Mouse (Mus musculus) lung, postnatal 36 days (tissue): ENCODE results near the gene Tmem231.
"Not testable (repeated sequence)": the region's sequence is repeated elsewhere in the genome, so short reads cannot be mapped to it uniquely, and the experiment has no call there.

Experiments used
- DNase-seq: peaks from one replicate; pipeline ENCODE4 v3.0.0; 2022; ENCODE audit warnings: mixed read lengths

Tmem231 gene

DNA sequence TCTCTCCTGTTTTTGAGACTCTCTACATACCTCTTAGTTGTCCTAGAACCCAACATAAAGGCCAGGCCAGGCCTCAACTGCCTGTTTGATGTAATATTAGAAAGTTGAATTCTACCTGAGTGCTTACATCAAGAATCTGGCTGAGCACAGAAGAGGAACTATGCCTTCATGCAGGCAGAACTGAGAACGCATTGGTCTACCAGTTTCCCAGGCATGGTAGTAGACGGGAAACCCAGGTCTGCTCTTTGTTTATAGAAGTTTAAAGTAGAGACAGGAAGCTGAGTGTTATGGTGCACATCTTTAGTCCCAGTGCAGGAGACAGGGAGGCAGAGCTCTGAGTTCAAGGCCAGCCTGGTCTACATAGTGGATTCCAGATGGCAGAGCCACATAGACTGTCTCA, 13.5 kb upstream of the Tmem231 start:
- DNase-seq, result no peak

DNA sequence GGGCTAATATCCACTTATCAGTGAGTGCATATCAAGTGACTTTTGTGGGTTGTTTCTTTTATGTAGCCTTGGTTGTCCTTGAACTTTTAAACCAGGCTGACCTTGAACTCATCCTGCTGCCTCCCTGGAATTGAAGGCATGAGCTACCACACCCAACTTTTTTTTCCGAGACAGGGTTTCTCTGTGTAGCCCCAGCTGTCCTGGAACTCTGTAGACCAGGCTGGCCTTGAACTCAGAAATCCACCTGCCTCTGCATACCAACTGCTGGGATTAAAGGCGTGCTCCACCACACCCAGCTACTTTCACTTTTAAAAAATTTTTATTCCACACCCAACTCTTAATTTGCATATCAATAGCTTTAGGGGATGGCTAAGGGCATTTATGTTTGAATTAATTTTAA, 9.9 kb upstream of the Tmem231 start:
- no peak for DNase-seq

DNA sequence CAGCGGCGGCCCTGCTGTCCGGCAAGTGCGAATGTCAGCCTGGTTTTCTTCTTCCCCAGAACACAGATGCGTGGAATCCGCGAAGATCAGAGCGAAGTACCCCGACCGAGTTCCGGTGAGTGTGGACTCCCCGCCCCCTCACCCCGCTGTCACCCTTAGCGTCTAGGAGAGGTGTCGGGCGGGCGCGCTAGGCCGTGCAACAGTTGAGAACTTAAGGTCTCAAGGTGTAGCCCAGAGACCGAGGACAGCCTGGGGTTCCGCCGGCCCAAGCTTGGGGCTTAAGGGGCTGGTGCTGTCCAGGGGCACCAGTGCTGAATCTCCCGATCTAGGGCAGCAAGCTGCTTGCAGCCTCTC, 7.4 kb upstream of the Tmem231 start:
- peak; percentile 50 for DNase-seq

- peak; percentile 99 for DNase-seq
Observed at GRCm38 (mm10) chr8:111940171-111941100, 6.8 kb upstream of the Tmem231 start, which contains the start of gene Gabarapl2. Gabarapl2 (plus strand) TSS chr8:111940703.

DNA sequence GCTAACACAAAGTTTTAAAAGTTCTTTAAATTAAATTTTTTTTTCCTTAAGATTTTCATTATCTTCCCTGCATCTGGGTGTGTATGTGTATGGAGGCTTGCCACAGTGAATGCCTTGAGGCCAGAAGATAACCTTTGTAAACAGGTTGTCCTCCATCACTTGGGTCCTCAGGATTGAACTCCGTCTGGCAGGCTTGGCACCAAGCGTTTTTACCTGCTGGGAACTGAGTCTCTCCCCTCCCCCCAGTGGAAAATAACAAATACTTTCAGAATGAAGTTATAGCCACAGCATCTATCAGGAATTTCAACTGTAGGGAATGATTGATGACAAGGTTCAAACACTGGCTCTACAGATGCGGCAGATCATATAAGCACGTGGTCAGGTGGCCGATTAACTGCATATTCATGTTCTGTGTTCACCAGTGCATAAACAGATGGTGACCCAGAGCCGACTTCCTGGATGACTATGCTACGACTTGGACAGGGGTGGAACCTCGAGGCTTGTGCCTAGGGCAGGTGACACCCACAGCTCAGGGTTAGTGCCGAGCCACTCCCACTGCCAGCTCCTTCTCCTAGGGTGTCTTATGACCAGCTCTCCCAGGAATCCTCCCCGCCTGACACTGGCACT, 5.9 kb upstream of the Tmem231 start:
- peak; percentile 78 for DNase-seq

DNA sequence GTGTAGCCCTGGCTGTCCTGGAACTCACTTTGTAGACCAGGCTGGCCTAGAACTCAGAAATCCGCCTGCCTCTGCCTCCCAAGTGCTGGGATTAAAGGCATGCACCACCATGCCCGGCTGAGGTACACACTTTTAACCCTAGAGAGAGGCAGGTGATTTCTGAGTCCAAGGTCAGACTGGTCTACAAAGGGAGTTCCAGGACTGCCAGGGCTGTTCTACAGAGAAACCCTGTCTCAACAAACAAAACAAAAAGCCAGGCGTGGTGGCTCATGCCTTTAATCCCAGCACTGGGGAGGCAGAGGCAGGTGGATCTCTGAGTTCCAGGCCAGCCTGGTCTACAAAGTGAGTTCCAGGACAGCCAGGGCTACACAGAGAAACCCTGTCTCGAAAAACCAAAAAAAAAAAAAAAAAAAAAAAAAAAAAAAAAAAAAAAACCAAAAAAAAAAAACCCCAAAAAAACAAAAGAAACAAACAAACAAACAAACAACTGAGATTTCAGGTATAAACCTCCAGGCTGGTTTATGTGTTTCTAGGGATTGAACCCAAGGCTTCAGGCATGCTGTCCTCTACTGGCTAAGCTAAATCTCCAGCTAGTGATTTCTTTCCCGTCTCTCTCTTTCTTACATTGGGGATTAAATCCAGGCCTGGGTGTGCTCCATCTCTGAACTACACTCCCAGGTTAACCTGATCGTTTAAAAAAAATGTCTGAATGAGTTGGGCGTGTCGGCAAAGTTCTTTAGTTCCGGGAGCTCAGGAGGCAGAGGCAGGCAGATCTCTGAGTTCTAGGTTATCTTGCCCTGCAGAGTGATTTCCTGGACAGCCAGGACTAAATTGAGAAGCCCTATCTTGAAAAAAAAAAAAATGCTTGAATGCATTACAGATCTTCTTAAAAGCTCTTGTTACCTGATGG, 4.7 kb upstream of the Tmem231 start:
- DNase-seq, result not testable (repeated sequence)

GRCm38 (mm10) chr8:111937184-111937583, 3.5 kb upstream of the Tmem231 start:
- DNase-seq, result no peak

- DNase-seq, result no peak
Observed at GRCm38 (mm10) chr8:111934201-111934600, 520 bp upstream of the Tmem231 start.

- DNase-seq, result peak; percentile 87
Observed at GRCm38 (mm10) chr8:111932580-111933336, 923 bp downstream of the Tmem231 start.

DNA sequence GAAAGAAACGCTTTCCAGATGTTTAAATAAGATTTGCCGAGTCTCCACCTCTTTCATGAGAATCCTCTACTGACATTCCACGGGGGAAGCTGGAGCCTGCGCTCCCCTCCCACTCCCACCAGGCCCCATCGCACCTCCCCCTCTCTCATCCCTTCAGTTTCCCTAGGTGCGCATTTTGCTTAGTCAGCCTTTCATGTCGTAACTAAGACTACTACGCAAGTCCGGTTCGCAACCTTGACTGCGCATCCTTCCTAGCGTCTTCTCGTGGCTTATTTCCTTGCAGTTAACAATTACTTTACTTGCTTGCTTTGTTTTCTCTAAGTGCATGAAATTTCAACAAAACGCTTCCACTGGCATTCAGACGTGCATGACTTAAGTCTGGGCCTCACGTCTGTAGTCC, 2.0 kb downstream of the Tmem231 start:
- no peak for DNase-seq

GRCm38 (mm10) chr8:111929648-111930344, 3.9 kb downstream of the Tmem231 start:
- no peak for DNase-seq

DNA sequence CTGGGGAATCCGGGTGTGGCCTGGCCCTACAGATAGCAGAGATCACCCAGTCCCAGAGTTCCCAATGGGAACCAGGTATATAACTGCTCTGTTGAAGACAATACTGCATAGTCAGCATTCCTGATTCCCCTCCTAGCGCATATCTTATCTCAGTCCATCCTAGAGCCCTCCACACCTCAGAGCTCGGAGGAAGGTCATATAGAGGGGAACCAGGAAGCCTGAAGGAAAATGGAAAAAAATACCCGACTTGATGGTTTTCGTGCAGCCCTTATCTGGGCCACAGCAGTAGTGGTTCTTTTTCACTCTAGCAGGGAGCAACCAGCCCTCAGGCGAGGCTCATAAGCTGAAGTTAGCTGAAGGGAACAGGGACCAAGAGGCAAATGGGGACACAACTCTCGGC, 8.7 kb downstream of the Tmem231 start:
- DNase-seq, result no peak

- peak; percentile 77 for DNase-seq
Observed at GRCm38 (mm10) chr8:111923383-111923804, 10.3 kb downstream of the Tmem231 start.

- DNase-seq, result no peak
Observed at GRCm38 (mm10) chr8:111920971-111921370, 12.7 kb downstream of the Tmem231 start.

DNA sequence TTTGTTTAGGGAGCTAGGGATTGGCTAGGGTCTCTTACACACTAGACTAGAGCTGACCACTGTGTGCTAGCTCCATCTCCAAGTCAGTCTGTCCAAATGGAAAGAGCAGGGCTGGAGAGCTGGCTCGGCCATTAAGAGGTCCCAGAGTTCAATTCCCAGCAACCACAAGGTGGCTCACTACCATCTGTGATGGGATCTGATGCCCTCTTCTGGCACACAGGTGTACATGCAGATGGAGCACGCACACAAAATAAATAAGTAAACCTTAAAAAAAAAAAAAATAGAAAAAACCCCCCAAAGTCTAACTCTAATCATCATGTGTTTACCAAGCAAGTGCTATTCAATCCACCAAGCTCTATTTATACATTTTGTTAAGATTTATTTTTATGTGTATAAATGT, 14.0 kb downstream of the Tmem231 start:
- DNase-seq, result no peak

GRCm38 (mm10) chr8:111912860-111913432, 20.7 kb downstream of the Tmem231 start:
- no peak for DNase-seq

DNA sequence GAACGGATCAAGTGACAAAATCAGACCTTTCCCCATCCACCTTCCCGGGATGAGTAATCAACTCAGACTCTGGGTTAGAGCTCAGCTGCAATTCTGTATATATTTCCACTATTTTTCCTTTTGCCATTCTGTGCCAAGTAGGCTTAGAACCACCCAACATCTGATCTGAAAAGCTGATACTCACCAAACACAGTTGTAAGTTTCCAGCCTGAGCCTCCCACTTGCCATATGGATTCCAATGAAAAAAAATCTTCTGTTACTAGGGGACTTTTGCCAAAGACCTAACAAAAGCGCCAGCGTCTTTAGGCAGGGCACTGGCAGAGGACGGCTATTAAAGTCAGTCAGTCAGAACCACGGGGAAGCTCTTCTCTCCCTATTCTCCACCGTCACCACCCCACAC, 22.1 kb downstream of the Tmem231 start:
- no peak for DNase-seq

DNA sequence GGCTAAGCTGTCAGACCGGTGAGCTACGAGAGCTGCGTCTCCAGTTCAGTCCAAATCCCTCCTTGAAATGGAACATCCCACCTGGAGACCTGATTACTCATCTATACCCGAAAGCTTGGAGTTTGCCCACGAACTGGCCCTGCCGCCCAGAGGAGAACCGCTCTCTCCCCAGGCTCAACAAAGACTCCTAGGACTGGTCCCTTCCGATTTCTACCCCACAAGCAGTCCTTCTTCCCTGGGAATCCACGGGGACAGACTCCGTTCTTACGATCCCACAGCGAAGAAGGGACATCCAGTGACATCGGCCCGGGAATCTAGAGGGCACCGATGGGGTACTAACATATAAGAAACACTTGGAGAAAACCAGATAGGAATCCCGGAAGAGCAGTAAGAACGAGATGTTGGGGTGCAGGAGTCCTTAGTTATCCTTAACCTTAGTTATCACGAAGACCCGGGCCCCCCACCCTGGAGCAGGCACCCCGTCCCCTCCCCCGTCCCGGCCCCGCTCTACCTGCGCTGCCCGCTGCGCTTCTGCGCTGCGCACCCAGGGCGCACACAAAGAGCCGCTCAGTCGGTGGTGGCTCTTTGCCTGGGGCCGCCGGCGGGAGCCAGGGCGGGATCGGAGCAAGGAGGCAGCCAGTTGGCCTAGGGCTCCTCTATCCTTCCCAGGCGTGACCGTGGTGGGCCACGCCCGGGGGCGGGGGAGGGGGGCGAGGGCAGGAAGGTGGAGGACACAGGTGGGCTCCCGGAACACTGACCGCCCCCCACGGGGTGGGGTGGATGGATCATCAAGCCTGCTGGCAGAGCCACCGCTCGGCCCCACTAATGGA, 23.8 kb downstream of the Tmem231 start, which contains the start of gene Chst5:
Gene Chst5 (minus strand): TSS at position 827 of the 830 bp plus-strand sequence.
- DNase-seq, result no peak

DNA sequence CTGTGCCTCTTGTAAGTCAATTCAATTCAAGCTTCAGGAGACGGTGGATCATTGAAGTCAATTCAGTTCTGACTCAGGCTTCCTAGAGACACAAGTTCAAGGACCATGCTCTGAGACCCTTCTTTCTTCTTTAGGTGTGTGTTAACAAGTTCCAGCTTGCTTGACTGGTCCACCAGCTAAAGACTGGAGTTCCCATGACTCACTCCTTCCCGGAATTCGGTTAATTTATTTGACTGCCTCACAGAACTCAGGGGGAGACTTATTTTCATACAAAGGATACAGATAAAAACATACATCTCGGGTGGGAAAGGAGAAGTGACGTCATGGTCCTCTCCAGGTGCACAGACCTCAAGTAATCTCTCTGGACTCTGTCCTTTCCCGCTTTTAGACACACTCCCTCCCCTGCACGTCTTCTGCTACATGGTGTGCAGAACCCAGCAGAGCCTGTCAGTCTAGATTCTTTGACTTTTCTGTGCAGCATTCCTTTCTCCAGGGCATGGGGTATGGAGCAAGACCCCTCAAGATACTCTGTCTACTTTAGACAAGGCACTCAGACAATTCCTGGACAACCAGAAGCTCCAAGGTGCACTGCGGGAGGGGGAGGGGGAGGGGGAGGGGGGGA, 28.1 kb downstream of the Tmem231 start:
- DNase-seq, result no peak

GRCm38 (mm10) chr8:111902080-111902479, 31.6 kb downstream of the Tmem231 start:
- no peak for DNase-seq
